Mouse (Mus musculus) olfactory bulb, adult 2 months (tissue): ENCODE data around the gene Ltbp4. TPM values are rescaled to one million over a fixed set of nuclear protein-coding genes. Genes with fewer than 3 reads are reported as not detected.

Experiments
- H3K27ac ChIP-seq: fragments of 200-500 bp; 2 replicates; pipeline ENCODE4 v1.5.1; 2012; ENCODE audit warnings: low read depth, low read length; ENCODE audit not compliant: insufficient read depth
- H3K4me1 ChIP-seq: fragments of 200-500 bp; 2 replicates; pipeline ENCODE4 v1.6.1; 2012; ENCODE audit warnings: low read length; ENCODE audit not compliant: control insufficient read depth, insufficient read depth
- H3K4me3 ChIP-seq: fragments of 200-500 bp; 2 replicates; pipeline ENCODE4 v1.5.1; 2012; ENCODE audit warnings: mild to moderate bottlenecking, low read depth, low read length, moderate library complexity; ENCODE audit not compliant: insufficient read depth
- CTCF ChIP-seq: fragments of 200-500 bp; IDR thresholded peaks from 2 replicates; pipeline ENCODE4 v1.5.1; 2012; ENCODE audit warnings: low read depth, mild to moderate bottlenecking, low read length, moderate library complexity; ENCODE audit not compliant: insufficient read depth
- POLR2A ChIP-seq: fragments of 200-500 bp; IDR thresholded peaks from 2 replicates; pipeline ENCODE4 v1.6.1; 2012; ENCODE audit warnings: mild to moderate bottlenecking, low read depth, low read length, moderate library complexity; ENCODE audit not compliant: insufficient read depth
- WGBS: fragments of 180-500 bp; shearing (Covaris S2); methylation state at CpG from one replicate; pipeline ENCODE4 v1.1.7; 2018; 5-methylcytosine and 5-hydroxymethylcytosine counted together
- polyA plus RNA-seq: library from polyadenylated mRNA; stranded (reverse); fragments of >200 nt; gene quantifications from 2 replicates; pipeline ENCODE4 v1.2.4, GENCODE M21; 2012; ENCODE audit warnings: low replicate concordance; ENCODE audit not compliant: missing spikeins, insufficient read depth, insufficient read length

Ltbp4 gene
- polyA plus RNA-seq, 1 experiment: not detected

DNA sequence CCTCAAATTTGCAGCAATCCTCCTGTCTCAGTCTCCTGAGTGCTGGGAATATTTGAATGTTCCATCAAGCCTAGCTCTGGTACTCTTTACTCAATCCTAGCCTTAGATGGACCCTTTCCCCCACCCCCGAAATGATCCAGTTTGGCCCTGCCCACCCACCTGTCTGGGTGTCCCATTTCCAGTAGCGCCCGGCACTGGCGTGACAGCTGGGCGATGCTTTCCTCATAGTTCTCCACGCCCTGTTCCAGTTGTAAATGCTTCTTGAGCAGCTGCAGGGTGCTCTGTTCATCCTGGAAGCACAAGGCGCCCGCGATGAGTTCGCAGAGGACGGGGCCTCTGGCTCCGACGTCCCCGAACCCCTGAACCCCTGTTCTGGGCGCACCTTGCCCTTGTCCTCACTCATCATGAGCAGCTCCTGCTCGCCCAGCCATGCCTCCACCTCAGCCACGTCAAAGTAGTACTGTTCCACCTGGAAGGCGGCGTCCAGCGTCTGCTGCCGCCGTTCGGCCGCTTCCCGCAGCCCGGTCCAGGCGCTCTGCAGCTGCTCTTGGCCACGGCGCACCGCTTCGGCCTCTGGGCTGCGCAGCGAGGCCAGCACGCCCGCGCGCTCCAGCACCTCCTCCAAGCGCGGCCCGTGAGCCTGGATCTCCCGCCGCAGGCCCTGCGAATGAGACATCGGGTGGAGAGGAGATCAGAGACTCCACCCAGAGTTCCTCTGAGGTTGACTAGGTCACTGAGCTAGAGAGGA is 34.4 kb upstream of the Ltbp4 start:
- no peak overlapping the region for H3K27ac ChIP-seq
- WGBS: 52% methylated on average over 44 of the region's 44 CpGs
- TF ChIP-seq CTCF: no peak
- TF ChIP-seq POLR2A: no peak
- no peak overlapping the region for H3K4me3 ChIP-seq
- H3K4me1 ChIP-seq: peaks cover 16% of the 10 kb centered on the region

GRCm38 (mm10) chr7:27369111-27369510 is 31.6 kb upstream of the Ltbp4 start:
- TF ChIP-seq CTCF (no peak), POLR2A (no peak)
- WGBS: 84% methylated on average over 19 of the region's 19 CpGs
- Histone ChIP-seq H3K4me1 (peaks cover 21% of the 10 kb centered on the region), H3K27ac (no peak overlapping the region), H3K4me3 (no peak overlapping the region)

- H3K4me3 ChIP-seq: no peak overlapping the region
- peaks cover 21% of the 10 kb centered on the region for H3K4me1 ChIP-seq
- WGBS: 58% methylated on average over 11 of the region's 11 CpGs
- no peak overlapping the region for H3K27ac ChIP-seq
- TF ChIP-seq CTCF (no peak), POLR2A (no peak)
These were observed 30.5 kb upstream of the Ltbp4 start for GRCm38 (mm10) chr7:27367976-27368375.

DNA sequence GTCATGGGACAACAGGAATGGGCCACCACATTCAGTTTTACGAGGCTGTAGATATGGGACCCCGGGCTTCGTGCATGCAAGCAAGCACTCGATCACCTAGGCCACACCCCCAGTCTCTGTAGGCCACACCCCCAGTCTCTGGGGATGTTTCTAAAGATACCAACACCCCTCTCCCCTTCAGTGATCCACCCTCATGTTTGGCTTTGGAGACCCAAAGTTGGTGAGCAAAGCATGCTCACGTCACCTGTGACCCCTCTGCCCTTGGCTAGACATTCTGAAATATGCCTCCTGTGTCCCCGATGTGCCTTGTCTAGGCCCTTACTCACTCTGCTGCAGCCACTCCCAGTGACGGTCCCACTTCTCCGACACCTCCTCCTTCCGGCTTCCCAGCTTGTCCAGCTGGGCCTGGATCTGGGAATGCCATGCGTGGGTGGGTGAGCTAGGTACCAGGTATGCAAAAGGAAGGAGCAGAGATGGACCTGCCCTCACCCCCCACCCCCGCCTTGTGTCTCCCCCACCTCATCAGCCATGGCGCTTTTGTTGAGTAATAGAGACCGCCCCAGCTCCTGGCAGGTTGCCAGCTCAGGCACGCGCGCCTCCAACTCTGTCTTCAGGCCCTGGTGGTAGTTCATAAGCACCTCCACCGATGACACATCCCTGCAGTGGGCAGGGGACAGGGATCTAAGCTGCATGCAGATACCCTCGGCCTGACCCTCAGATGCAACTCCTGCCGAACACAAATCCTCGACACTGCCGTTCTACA is 28.8 kb upstream of the Ltbp4 start:
- Histone ChIP-seq H3K4me3 (no peak overlapping the region), H3K27ac (no peak overlapping the region), H3K4me1 (peaks cover 23% of the 10 kb centered on the region)
- TF ChIP-seq CTCF: no peak
- no peak for TF ChIP-seq POLR2A
- 45% methylated on average over 21 of the region's 21 CpGs for WGBS

- H3K4me3 ChIP-seq: no peak overlapping the region
- no peak overlapping the region for H3K27ac ChIP-seq
- TF ChIP-seq POLR2A (no peak), CTCF (no peak)
- WGBS: 42% methylated on average over 29 of the region's 29 CpGs
- H3K4me1 ChIP-seq: peaks cover 27% of the 10 kb centered on the region
These were observed 26.9 kb upstream of the Ltbp4 start for GRCm38 (mm10) chr7:27364379-27364778.

DNA sequence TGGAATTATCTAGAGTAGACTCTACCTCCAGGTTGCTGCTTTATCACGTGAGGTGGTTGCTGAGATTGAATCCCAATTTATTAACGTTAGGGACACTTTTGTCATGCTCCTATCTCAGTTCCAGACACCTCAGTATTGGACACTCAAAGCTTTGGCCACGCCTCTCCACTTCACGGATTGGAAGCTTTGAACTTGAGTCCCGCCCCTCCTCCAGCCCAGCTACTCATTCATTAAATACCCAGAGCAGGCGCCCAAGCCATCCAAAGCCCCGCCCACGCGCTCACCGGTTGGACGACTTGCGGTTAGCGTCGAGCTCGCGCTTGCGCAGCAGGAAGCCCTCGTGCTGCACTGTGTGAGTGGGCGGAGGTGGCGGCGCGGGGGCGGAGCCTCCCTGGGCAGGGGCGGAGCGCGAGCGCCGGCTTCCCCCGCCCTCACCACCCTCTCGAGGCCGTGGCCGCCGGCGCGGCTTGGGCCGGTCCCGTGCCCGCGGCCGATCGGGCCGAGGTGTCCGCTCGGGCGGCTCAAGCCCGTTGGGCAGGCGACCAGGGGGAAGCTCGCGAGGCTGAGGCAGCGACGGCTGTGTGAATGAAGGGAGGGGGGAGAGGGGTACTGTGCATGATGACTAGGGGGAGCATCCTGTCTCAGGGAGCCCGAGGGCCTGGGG is 23.9 kb upstream of the Ltbp4 start:
- Histone ChIP-seq H3K4me3 (peak overlapping the region; percentile 81), H3K27ac (peak overlapping the region; percentile 52; the same call in 1 of the 2 replicates), H3K4me1 (peaks cover 23% of the 10 kb centered on the region)
- TF ChIP-seq POLR2A (no peak), CTCF (no peak)
- under 1% methylated on average over 52 of the region's 52 CpGs for WGBS

DNA sequence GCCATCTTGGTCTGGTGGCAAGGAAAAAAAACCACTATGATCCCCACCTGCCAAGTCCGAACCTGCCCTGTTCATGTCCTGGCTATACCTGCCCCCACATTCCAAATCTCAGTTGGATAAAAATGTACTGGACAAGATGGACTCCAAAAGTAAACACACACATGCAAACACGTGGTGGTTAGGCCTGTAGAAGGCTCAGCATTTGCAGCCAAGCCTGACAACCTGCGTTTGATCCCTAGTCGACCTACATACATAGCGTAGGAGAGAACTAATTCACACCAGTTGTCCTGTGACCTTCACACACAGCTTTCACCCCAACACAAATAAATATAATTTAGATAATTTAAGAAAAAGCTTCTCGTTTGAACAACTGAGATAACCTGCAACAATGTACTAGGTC is 23.3 kb upstream of the Ltbp4 start:
- TF ChIP-seq CTCF (no peak), POLR2A (no peak)
- 60% methylated on average over 6 of the region's 6 CpGs for WGBS
- H3K4me3 ChIP-seq: no peak overlapping the region

GRCm38 (mm10) chr7:27359706-27360358 is 22.3 kb upstream of the Ltbp4 start:
- Histone ChIP-seq H3K27ac (no peak overlapping the region), H3K4me1 (peaks cover 27% of the 10 kb centered on the region), H3K4me3 (no peak overlapping the region)
- 83% methylated on average over 9 of the region's 9 CpGs for WGBS
- no peak for TF ChIP-seq CTCF
- no peak for TF ChIP-seq POLR2A

More for the DNA sequence above, 23.3 kb upstream of the Ltbp4 start:
- no peak overlapping the region for H3K27ac ChIP-seq
- peaks cover 22% of the 10 kb centered on the region for H3K4me1 ChIP-seq

DNA sequence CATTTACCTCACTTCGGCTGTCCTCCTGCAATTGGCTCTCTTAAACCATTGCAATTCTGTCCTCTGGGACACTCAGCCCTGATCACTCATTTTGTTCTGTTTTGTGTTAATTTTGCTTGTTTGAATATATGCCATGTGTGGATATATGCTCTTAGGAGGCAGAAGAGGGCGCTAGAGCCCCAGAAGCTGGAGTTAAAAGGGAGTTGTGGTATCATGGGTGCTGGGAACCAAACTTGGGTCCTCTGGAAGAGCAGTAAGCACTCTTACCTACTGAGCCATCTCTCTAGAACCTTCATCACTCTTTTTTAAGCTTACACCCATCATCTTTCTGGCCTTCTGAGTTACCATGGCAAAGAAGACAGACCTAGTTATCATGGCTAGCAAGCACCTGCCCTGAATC is 21.7 kb upstream of the Ltbp4 start:
- 68% methylated on average over 2 of the region's 2 CpGs for WGBS
- Histone ChIP-seq H3K27ac (no peak overlapping the region), H3K4me3 (no peak overlapping the region), H3K4me1 (peaks cover 28% of the 10 kb centered on the region)
- TF ChIP-seq POLR2A (no peak), CTCF (no peak)
